Mouse (Mus musculus) forebrain, embryonic 12.5 days (tissue): ENCODE data around the gene Iqgap1. TPM values are rescaled to one million over a fixed set of nuclear protein-coding genes. Genes with fewer than 3 reads are reported as not detected.

Experiments
- ATAC-seq: fragments of 200-750 bp; cut with Nextera tagmentation; 2 replicates; pipeline ENCODE4 v1.8.0; 2017; ENCODE audit warnings: moderate TSS enrichment; ENCODE audit not compliant: low FRiP score
- H3K27ac ChIP-seq: fragments of 300-500 bp; sonication (generic); 2 replicates; pipeline ENCODE4 v1.5.1; 2016; ENCODE audit warnings: mild to moderate bottlenecking
- H3K27me3 ChIP-seq: fragments of 300-500 bp; sonication (generic); 2 replicates; pipeline ENCODE4 v1.6.1; 2016; ENCODE audit warnings: mild to moderate bottlenecking
- H3K36me3 ChIP-seq: fragments of 300-500 bp; sonication (generic); replicated peaks from 2 replicates; pipeline ENCODE4 v1.6.1; 2016; ENCODE audit warnings: mild to moderate bottlenecking
- H3K4me1 ChIP-seq: fragments of 300-500 bp; sonication (generic); 2 replicates; pipeline ENCODE4 v1.6.1; 2016
- H3K4me2 ChIP-seq: fragments of 300-500 bp; sonication (generic); 2 replicates; pipeline ENCODE4 v1.6.1; 2016; ENCODE audit warnings: mild to moderate bottlenecking, moderate library complexity
- H3K4me3 ChIP-seq: fragments of 300-500 bp; sonication (generic); replicated peaks from 2 replicates; pipeline ENCODE4 v1.5.1; 2016; ENCODE audit warnings: mild to moderate bottlenecking
- H3K9ac ChIP-seq: fragments of 300-500 bp; sonication (generic); 2 replicates; pipeline ENCODE4 v1.6.1; 2016; ENCODE audit warnings: mild to moderate bottlenecking
- H3K9me3 ChIP-seq: fragments of 300-500 bp; sonication (generic); 2 replicates; pipeline ENCODE4 v1.6.1; 2016
- WGBS: fragments of 180-500 bp; shearing (Covaris S2); methylation state at CpG from one replicate; pipeline ENCODE4 v1.1.7; 2016; 5-methylcytosine and 5-hydroxymethylcytosine counted together
- polyA plus RNA-seq: library from polyadenylated mRNA; unstranded; fragments of >200 nt; fragmentation: Nextera tagmentation; extraction: Ambion mirVana; gene quantifications from 2 replicates; pipeline ENCODE4 v1.2.1, GENCODE M21; 2016

Iqgap1 gene
- polyA plus RNA-seq, 1 experiment from 2014 or later = 31.6 TPM

DNA sequence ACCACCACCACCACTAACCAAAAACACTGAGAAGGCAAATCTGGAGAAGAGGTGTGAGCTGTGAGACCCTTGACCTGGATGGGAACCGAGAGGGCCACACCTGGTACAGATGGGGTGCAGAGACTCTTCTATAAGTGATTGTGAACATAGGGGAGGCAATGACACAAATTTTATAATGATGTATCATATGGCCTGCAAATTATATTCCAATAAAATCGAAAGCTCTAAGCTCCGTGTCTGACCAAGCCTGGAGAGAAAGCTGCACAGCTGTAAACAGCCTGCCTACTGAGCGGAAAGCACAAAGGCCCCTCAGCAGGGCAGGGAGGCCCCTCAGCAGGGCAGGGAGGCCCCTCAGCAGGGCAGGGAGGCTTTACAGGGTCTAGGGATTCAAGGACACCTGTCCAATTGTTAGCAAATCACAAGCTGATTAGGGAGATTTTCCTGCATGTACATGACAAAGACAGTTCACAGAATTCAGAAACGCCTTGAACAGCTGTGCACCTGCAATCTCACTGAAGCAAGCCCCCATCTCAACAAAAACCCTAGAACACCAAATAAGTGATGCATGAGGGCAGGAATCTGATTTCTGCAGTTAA lies 79.5 kb downstream of the Iqgap1 start:
- Histone ChIP-seq H3K9me3 (no peaks in the 10 kb centered on the region), H3K27me3 (no peaks in the 10 kb centered on the region), H3K4me1 (peaks cover 30% of the 10 kb centered on the region), H3K36me3 (peaks cover 44% of the 10 kb centered on the region), H3K4me2 (peak overlapping the region; percentile 31), H3K9ac (peak overlapping the region; percentile 25), H3K4me3 (no peak overlapping the region), H3K27ac (peak overlapping the region; percentile 79)
- 0 out of 2 replicates have a peak, but pooled peaks have one; percentile 44 for ATAC-seq
- WGBS = 3% methylated on average over 5 of the region's 5 CpGs

DNA sequence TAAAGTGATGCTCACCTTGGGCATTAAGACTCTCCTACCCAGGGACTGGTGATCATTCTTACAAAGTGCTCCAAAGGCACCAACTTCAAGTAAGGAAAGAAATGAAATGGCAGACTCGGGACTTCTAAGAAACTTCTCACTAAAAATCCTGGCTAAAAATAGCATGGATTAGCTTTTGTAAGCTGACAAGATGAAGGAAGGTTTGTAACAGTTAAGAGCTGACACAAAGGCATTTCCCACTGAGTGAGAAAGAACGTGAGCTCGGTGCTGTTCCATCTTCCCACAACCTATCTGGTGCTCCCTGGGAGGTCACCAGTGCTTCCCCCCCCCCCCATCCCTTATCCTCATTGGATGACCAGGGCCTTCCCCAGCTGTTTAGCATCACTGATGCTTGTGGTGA lies 80.0 kb downstream of the Iqgap1 start:
- peaks cover 30% of the 10 kb centered on the region for H3K4me1 ChIP-seq
- peak overlapping the region; percentile 79 for H3K27ac ChIP-seq
- no peak for ATAC-seq
- peaks cover 41% of the 10 kb centered on the region for H3K36me3 ChIP-seq
- H3K4me2 ChIP-seq = peak overlapping the region; percentile 31
- no peaks in the 10 kb centered on the region for H3K27me3 ChIP-seq
- 3% methylated on average over 3 of the region's 3 CpGs for WGBS
- no peak overlapping the region for H3K4me3 ChIP-seq
- no peaks in the 10 kb centered on the region for H3K9me3 ChIP-seq
- peak overlapping the region; percentile 25; the same call in 1 of the 2 replicates for H3K9ac ChIP-seq

DNA sequence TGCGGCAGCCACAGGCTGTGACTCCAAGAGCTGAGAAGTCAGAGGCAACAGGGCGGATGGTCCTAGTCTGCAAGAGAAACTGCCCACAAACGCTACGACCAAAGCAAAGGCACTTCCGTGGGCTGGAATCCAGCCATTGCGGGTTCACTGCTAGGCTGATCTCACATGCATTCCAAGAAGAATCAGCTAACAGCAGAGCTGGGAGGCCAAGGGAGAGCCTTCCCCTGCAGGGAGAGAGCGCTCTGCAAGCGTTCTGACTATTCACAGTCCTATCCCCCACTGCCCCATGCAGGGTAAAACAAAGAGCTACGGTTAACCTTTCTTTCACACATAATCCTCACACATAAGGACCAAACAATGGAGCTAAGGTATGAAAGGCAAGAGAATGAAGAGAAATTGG lies 80.5 kb downstream of the Iqgap1 start:
- Histone ChIP-seq H3K9me3 (no peaks in the 10 kb centered on the region), H3K4me2 (peak overlapping the region; percentile 31), H3K27ac (peak overlapping the region; percentile 79), H3K4me3 (no peak overlapping the region), H3K9ac (peak overlapping the region; percentile 45), H3K27me3 (no peaks in the 10 kb centered on the region), H3K36me3 (peaks cover 40% of the 10 kb centered on the region), H3K4me1 (peaks cover 30% of the 10 kb centered on the region)
- 7% methylated on average over 9 of the region's 9 CpGs for WGBS
- ATAC-seq = 0 out of 2 replicates have a peak, but pooled peaks have one; percentile 33

DNA sequence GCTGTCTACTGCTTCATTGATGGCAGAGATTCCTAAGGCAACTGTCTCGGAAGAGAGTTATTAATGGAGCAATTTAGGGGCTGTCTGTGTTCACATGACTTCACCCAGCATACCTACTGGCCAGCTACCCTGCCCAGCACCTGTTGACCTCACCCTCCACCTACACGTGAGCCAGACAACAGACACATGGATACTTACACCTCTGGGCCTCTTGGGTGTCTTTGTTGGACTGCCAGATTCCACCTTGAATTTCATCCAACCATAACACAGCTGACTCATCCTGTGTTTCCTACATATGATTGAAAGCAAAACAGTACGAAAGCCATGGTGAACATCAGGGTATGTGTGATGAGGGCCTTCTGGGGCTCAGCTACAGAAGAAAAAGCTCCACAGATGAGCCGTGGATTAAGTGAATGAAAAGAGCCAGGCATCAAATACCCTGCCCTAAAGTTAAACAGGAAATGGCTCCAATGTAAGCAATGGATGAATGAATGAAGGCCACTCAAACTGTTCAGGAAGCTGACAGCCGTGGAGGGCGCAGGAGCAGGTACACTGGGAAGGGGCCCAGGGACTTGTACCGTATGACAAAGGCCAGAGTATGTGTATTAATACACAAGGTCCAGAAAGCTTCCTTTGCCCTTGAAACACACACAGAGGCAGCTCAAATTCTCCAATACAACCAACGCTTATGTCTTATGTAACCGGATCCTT lies 81.7 kb downstream of the Iqgap1 start:
- Histone ChIP-seq H3K36me3 (peaks cover 48% of the 10 kb centered on the region), H3K4me1 (peaks cover 30% of the 10 kb centered on the region), H3K27me3 (no peaks in the 10 kb centered on the region), H3K4me3 (no peak overlapping the region), H3K4me2 (no peak overlapping the region), H3K27ac (no peak overlapping the region), H3K9me3 (no peaks in the 10 kb centered on the region), H3K9ac (no peak overlapping the region)
- ATAC-seq = no peak
- 76% methylated on average over 9 of the region's 9 CpGs for WGBS

DNA sequence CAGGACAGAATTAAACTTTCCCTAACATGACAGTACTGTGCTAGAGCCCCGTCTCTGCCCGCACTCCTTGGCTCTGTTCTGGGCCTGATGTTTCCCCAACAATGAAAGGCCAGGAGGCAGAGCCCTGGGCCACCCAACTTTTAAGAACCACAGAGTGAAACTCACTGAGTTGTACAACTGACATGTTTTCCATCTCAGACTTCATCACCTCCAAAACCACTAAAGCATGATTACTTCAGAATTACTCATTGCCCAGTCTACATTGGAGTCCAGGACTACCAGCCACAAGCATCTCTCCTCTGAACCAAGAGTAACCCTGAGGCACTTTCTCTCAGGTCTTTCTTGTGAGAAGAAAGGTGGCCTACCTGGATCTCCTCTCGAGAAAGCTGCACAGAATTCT lies 83.1 kb downstream of the Iqgap1 start:
- no peaks in the 10 kb centered on the region for H3K9me3 ChIP-seq
- 94% methylated on average over 3 of the region's 3 CpGs for WGBS
- peaks cover 48% of the 10 kb centered on the region for H3K36me3 ChIP-seq
- no peak overlapping the region for H3K9ac ChIP-seq
- no peak overlapping the region for H3K27ac ChIP-seq
- no peak overlapping the region for H3K4me3 ChIP-seq
- no peak for ATAC-seq
- H3K4me2 ChIP-seq = no peak overlapping the region
- H3K4me1 ChIP-seq = peaks cover 30% of the 10 kb centered on the region
- H3K27me3 ChIP-seq = no peaks in the 10 kb centered on the region

DNA sequence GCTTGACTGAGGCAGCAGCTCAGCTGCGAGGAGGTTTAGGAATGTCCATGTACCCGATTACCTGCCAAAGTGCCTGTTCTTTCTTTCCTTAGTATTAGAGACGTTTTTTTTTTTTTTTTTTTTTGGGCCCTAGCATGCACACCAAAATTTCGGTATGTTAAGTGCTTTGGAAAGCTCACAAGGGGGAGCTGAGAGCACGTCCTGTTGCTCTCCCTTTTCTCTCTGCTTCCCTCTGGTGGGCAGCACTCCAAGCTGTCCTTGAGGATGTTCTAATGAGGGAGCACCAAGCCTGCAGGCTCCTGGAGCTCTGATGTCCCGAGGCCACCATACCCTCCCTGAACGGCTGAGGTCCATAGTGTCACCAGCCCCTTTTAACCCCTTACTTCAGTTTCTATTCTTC lies 84.8 kb downstream of the Iqgap1 start:
- H3K36me3 ChIP-seq = peaks cover 48% of the 10 kb centered on the region
- WGBS = 34% methylated on average over 7 of the region's 7 CpGs

DNA sequence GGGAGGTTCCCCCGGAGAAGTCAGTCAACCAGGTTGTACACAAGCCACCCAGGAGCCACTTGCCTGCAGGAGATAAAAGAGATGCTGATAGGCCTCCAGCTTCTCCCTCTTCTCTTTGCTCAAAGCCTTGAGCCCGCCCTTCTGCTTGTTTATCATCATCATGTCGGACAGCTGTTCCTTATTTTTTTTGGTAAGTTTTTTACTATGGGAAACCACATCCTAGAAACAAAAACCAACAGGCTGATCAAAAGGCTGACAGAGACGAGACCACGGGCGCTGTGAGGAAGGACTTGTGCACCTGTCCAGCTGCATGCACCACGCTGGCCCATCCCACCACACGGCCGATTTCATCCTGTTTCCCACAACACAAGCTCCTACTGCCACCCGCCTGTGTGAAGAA lies 89.6 kb downstream of the Iqgap1 start:
- H3K9ac ChIP-seq = no peak overlapping the region
- no peaks in the 10 kb centered on the region for H3K4me1 ChIP-seq
- 92% methylated on average over 10 of the region's 10 CpGs for WGBS
- no peaks in the 10 kb centered on the region for H3K9me3 ChIP-seq
- H3K27me3 ChIP-seq = no peaks in the 10 kb centered on the region
- no peak overlapping the region for H3K4me3 ChIP-seq
- H3K36me3 ChIP-seq = peaks cover 57% of the 10 kb centered on the region
- no peak for ATAC-seq
- H3K27ac ChIP-seq = no peak overlapping the region
- no peak overlapping the region for H3K4me2 ChIP-seq

More for the DNA sequence above, 84.8 kb downstream of the Iqgap1 start:
- H3K4me2 ChIP-seq = no peak overlapping the region
- H3K27me3 ChIP-seq = no peaks in the 10 kb centered on the region
- no peak overlapping the region for H3K27ac ChIP-seq
- no peak overlapping the region for H3K4me3 ChIP-seq
- ATAC-seq = no peak
- no peak overlapping the region for H3K9ac ChIP-seq
- H3K4me1 ChIP-seq = peaks cover 18% of the 10 kb centered on the region
- no peaks in the 10 kb centered on the region for H3K9me3 ChIP-seq

DNA sequence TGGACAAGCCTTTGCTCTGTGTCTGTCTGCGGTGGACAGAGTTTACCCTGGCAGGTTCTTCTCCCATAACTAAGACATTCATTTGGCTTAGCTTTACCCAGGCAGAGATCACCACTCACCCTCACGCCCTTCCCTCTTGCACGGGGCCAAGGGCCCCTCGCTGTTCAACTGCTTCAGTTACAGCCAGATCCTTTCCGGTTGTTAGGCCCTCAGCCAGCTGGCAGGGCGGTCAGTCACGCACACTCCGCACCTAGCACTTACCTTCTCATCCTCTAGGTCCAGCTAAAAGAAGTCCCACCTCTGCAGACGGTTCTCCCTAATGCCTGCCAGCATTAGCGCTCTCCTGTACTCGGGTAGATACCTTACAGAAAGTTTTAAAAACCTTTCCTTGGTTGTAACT lies 92.8 kb downstream of the Iqgap1 start:
- no peak overlapping the region for H3K4me2 ChIP-seq
- peaks cover 48% of the 10 kb centered on the region for H3K36me3 ChIP-seq
- no peaks in the 10 kb centered on the region for H3K4me1 ChIP-seq
- no peaks in the 10 kb centered on the region for H3K9me3 ChIP-seq
- no peak overlapping the region for H3K27ac ChIP-seq
- ATAC-seq = no peak
- H3K27me3 ChIP-seq = no peaks in the 10 kb centered on the region
- no peak overlapping the region for H3K4me3 ChIP-seq
- 89% methylated on average over 11 of the region's 11 CpGs for WGBS
- no peak overlapping the region for H3K9ac ChIP-seq

DNA sequence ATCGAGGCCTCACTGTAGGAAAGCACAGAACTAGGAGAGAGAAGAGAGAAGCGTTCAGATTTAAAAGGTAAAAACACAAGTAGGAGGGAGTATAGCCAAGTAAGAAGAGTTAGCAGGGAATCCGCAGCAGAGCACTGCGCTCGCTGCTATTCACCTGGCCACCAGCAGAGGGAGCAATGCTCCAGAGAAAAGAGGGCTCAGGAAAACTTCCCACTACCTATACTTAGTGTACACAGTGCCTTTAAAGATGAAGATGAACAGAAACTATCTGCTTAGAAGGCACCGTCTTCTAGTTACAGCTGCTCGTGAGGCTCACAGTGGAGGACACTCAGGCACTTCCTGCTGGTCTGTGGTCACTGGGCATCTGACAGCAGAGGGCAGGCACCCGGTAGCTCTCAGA lies 96.1 kb downstream of the Iqgap1 start:
- ATAC-seq = no peak
- Histone ChIP-seq H3K36me3 (peaks cover 62% of the 10 kb centered on the region), H3K4me1 (no peaks in the 10 kb centered on the region), H3K9ac (no peak overlapping the region), H3K9me3 (no peaks in the 10 kb centered on the region), H3K4me3 (no peak overlapping the region), H3K27ac (no peak overlapping the region), H3K4me2 (no peak overlapping the region), H3K27me3 (no peaks in the 10 kb centered on the region)
- WGBS = 30% methylated on average over 8 of the region's 8 CpGs

DNA sequence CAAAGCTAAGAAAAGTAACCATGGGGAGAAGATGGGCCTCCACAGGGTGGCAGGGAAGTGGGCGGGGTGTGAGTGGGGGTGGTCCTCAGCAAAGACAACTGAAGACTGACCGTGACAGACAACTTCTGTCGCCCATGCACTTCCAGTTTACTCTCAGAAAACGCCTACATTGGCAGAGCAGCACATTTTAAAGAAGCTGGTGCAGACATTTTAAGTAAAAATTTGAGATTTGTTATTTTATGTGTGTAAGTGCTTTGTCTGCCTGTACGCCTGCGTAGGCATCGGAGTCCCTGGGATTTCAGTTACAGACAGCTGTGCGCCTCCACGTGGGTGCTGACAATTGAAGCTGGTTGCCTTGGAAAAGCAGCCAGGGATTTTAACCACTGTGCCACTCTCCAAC lies 104.7 kb downstream of the Iqgap1 start:
- no peaks in the 10 kb centered on the region for H3K27me3 ChIP-seq
- 68% methylated on average over 9 of the region's 9 CpGs for whole genome bisulfite sequencing

DNA sequence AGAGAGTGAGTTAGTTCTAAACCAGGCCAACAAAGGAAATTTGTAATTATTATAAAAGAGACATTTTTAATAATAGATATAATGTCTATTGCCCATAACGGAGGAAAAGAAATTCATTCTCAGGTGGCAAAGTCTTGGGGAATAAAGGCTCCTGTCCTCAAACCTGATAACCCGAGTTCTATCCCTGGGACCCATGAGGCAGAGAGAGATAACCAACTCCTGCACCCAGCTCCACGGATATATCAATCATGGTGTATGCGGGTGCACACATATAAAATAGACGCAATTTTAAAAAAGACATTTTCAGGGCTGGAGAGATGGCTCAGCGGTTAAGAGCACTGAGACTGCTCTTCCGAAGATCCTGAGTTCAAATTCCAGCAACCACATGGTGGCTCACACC lies 106.2 kb downstream of the Iqgap1 start:
- Histone ChIP-seq H3K4me2 (no peak overlapping the region), H3K9me3 (no peaks in the 10 kb centered on the region), H3K27ac (no peak overlapping the region), H3K36me3 (peaks cover 39% of the 10 kb centered on the region), H3K4me1 (peaks cover 5% of the 10 kb centered on the region; the same call in 1 of the 2 replicates), H3K9ac (no peak overlapping the region), H3K27me3 (no peaks in the 10 kb centered on the region), H3K4me3 (no peak overlapping the region)
- ATAC-seq = no peak
- 95% methylated on average over 7 of the region's 7 CpGs for WGBS

More for the DNA sequence above, 104.7 kb downstream of the Iqgap1 start:
- no peak for ATAC-seq
- Histone ChIP-seq H3K9me3 (no peaks in the 10 kb centered on the region), H3K4me2 (no peak overlapping the region), H3K9ac (no peak overlapping the region), H3K27ac (no peak overlapping the region), H3K36me3 (peaks cover 44% of the 10 kb centered on the region), H3K4me3 (no peak overlapping the region), H3K4me1 (peaks cover 5% of the 10 kb centered on the region; the same call in 1 of the 2 replicates)

DNA sequence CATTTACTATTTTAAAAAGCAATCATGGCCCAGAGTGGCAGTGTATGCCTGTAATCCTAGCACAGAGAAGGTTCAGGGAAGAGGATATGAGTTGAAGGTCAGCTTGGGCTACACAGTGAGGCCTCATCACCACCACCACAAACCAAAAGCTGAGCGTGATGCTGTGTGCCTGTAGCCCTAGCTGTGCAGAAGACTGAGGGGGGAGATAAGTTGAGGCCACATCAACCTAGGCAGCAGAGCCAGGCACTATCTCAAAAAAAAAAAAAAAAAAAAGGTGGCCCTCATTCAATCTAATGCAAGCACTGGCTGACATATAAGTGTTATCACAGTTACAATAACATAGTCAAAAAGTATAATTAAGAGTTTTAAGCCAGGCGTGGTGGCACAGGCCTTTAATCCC lies 106.7 kb downstream of the Iqgap1 start:
- Histone ChIP-seq H3K4me1 (peaks cover 5% of the 10 kb centered on the region; the same call in 1 of the 2 replicates), H3K36me3 (peaks cover 37% of the 10 kb centered on the region), H3K9ac (no peak overlapping the region), H3K4me2 (no peak overlapping the region), H3K27me3 (no peaks in the 10 kb centered on the region), H3K4me3 (no peak overlapping the region), H3K9me3 (no peaks in the 10 kb centered on the region), H3K27ac (no peak overlapping the region)
- ATAC-seq = no peak
- 92% methylated on average over 2 of the region's 2 CpGs for WGBS

DNA sequence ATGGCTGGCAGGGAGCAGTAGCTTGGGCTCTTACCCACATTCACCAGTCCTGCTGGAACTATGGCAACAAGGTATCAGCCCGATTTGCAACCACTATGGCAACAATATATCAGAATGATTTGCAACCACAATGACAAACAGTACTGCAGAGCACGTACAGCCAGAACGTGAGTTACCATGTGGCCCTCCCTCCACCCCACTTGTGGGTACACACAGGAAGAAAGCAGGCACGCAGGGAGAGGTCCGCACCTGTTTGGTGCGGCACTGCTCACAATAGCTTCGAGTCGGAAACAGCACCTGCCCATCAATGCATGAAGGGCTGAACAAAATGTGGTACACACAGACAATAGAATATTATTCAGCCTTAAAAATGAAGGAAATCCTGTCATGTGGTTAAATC lies 107.3 kb downstream of the Iqgap1 start:
- H3K9me3 ChIP-seq = no peaks in the 10 kb centered on the region
- no peak overlapping the region for H3K9ac ChIP-seq
- no peak overlapping the region for H3K4me2 ChIP-seq
- H3K27ac ChIP-seq = peak overlapping the region; percentile 10; the same call in 1 of the 2 replicates
- 90% methylated on average over 8 of the region's 8 CpGs for WGBS
- H3K4me1 ChIP-seq = peaks cover 5% of the 10 kb centered on the region; the same call in 1 of the 2 replicates
- H3K27me3 ChIP-seq = no peaks in the 10 kb centered on the region
- peaks cover 36% of the 10 kb centered on the region for H3K36me3 ChIP-seq
- ATAC-seq = no peak
- no peak overlapping the region for H3K4me3 ChIP-seq
